Mouse (Mus musculus): ENCODE data around the gene Creld2. TPM values are rescaled to one million over a fixed set of nuclear protein-coding genes. Genes with fewer than 3 reads are reported as not detected.

The Creld2 gene
- polyA plus RNA-seq, 1 experiment, result not detected

DNA sequence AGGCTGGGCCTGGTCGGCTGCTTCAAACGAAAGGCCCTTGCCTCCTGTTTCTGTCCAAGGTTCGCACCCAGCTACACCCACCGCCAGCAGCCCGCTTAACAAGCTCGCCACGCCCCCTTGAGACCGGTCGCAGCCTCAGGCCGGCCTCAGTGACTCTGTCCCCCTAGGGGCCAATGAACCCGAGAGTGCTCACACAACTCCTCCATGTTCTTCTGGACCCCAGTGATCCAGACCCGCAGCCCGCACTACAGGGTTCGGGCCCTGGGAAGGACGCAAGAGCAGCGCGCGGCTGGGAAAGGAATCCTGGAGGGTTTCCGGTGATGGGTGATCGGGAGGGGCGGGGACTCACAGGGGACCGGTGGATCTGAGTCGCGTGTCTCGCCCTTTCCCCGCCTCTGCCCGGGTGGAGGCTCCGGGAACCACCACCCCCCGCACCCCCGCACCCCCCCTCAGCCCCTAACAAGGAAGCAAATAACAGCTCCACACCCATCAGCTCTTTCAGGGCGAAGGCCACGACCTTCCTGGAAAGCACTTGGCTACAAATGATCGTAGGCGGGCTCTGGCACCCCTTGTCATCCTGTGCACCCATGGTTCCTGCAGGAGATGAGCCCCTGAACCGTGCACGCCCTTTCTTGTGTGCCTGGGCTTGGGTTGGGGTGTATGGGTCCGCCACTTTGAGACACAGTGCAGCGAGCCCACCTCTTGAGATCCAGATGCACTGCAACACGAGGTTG, 17.9 kb downstream of the Creld2 start:
- TF ChIP-seq POLR2A (IDR thresholded peaks at IDR 0.05; ENCODE audit: insufficient read depth, low read depth, low read length), result no peak
- no peak for TF ChIP-seq CTCF (IDR thresholded peaks at IDR 0.05; ENCODE audit: insufficient read depth, low read depth, low read length)
- WGBS, result 3% methylated on average over 39 of the region's 39 CpGs

DNA sequence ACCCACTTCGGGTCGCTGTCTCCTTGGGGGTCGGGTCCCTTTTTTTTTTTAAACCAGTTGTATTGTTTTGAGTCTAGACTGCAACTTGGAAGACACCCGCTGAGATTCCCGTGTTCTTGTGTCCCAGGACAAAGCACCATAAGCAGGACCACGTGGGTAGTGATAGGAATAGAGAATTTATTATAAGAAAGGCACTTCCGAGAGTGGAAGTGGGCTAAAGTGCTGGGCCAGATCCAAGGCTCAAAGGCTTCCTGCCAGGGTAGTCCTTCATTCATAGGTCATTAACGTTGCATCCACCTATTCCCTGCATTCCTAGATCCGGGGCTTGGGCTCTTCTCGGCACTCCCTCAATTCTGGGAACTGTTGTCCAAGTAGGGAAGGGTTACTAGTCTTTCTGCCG, 18.5 kb downstream of the Creld2 start:
- H3K4me1 ChIP-seq (ENCODE audit: control insufficient read depth, insufficient read depth, low read length), result peaks cover 45% of the 10 kb centered on the region
- no peak overlapping the region; the same call in 1 of the 2 replicates for H3K4me3 ChIP-seq (ENCODE audit: insufficient read depth, low read depth, low read length)
- TF ChIP-seq CTCF (IDR thresholded peaks at IDR 0.05; ENCODE audit: insufficient read depth, low read depth, low read length) (no peak), POLR2A (IDR thresholded peaks at IDR 0.05; ENCODE audit: insufficient read depth, low read depth, low read length) (no peak)
- 7% methylated on average over 11 of the region's 11 CpGs for WGBS
- H3K27ac ChIP-seq (ENCODE audit: insufficient read depth, low read depth, low read length), result no peak overlapping the region

More for the DNA sequence above, 17.9 kb downstream of the Creld2 start:
- Histone ChIP-seq H3K4me3 (ENCODE audit: insufficient read depth, low read depth, low read length) (peak overlapping the region; percentile 56), H3K4me1 (ENCODE audit: control insufficient read depth, insufficient read depth, low read length) (peaks cover 41% of the 10 kb centered on the region), H3K27ac (ENCODE audit: insufficient read depth, low read depth, low read length) (no peak overlapping the region)

DNA sequence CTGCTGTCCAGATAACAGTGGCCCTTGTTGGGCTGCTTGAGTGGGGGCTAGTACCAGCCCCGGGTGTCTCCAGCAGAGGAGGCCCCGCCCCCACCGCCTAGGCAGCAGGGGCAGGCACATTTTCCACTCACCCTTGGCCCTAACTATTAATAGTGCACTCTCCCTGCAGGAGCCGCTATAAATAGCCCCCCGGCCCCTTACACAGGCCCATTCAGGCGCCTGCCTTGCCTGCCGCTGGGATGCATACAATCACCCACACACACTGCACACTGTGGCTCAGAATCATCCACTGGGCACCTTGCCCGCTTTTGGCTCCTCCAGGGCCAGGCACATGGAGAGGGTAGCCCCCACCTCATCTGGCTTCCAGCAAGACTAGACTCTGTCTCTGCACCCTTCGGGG, 19.8 kb downstream of the Creld2 start:
- H3K4me3 ChIP-seq (ENCODE audit: insufficient read depth, low read depth, low read length), result no peak overlapping the region
- H3K4me1 ChIP-seq (ENCODE audit: control insufficient read depth, insufficient read depth, low read length), result peaks cover 55% of the 10 kb centered on the region
- peak overlapping the region; percentile 58 for H3K27ac ChIP-seq (ENCODE audit: insufficient read depth, low read depth, low read length)
- no peak for TF ChIP-seq CTCF (IDR thresholded peaks at IDR 0.05; ENCODE audit: insufficient read depth, low read depth, low read length)
- TF ChIP-seq POLR2A (IDR thresholded peaks at IDR 0.05; ENCODE audit: insufficient read depth, low read depth, low read length), result no peak
- 11% methylated on average over 9 of the region's 9 CpGs for WGBS

DNA sequence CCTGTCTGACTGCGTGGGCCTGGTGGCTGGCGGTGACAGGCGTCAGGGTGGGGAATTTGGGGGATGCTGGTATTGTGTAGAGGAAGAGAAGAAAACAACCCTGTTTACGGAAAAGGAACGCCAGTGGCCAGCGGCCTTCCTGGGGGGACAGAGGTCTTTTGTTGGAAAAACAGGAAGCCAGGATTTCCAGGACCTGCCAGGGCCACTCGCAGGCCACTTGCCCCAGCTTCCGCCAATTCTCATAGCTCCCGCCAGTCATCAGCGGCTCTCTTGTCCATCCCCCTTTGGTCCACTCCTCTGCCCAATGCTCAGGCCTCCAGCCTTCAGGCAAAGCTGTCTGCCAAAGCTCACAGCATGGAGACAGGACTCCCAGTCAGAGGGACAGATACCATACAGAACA, 20.7 kb downstream of the Creld2 start:
- Histone ChIP-seq H3K27ac (ENCODE audit: insufficient read depth, low read depth, low read length) (peak overlapping the region; percentile 74), H3K4me3 (ENCODE audit: insufficient read depth, low read depth, low read length) (no peak overlapping the region), H3K4me1 (ENCODE audit: control insufficient read depth, insufficient read depth, low read length) (peaks cover 55% of the 10 kb centered on the region)
- no peak for TF ChIP-seq CTCF (IDR thresholded peaks at IDR 0.05; ENCODE audit: insufficient read depth, low read depth, low read length)
- TF ChIP-seq POLR2A (IDR thresholded peaks at IDR 0.05; ENCODE audit: insufficient read depth, low read depth, low read length), result no peak
- WGBS, result 57% methylated on average over 10 of the region's 10 CpGs

DNA sequence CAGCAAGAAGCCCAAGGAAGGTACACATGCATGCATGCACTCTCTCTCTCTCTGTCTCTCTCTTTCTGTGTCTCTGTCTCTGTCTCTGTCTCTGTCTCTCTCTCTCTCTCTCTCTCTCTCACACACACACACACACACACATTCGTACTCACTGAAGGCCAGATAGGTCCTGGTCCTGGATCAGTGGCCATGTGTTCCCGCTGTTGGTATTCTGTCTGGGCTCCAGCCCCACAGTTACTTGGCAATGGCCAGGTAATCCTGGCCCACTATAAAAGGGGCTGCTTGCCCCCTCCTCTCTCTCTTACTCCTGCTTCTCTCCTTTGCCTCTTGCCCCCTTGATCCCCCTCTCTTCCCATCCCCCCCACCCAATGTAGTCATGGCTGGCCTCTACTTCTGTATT, 21.7 kb downstream of the Creld2 start:
- TF ChIP-seq POLR2A (IDR thresholded peaks at IDR 0.05; ENCODE audit: insufficient read depth, low read depth, low read length) (no peak), CTCF (IDR thresholded peaks at IDR 0.05; ENCODE audit: insufficient read depth, low read depth, low read length) (no peak)
- no peak overlapping the region for H3K4me3 ChIP-seq (ENCODE audit: insufficient read depth, low read depth, low read length)
- WGBS, result 98% methylated on average over 2 of the region's 2 CpGs
- H3K27ac ChIP-seq (ENCODE audit: insufficient read depth, low read depth, low read length), result no peak overlapping the region
- peaks cover 55% of the 10 kb centered on the region for H3K4me1 ChIP-seq (ENCODE audit: control insufficient read depth, insufficient read depth, low read length)

DNA sequence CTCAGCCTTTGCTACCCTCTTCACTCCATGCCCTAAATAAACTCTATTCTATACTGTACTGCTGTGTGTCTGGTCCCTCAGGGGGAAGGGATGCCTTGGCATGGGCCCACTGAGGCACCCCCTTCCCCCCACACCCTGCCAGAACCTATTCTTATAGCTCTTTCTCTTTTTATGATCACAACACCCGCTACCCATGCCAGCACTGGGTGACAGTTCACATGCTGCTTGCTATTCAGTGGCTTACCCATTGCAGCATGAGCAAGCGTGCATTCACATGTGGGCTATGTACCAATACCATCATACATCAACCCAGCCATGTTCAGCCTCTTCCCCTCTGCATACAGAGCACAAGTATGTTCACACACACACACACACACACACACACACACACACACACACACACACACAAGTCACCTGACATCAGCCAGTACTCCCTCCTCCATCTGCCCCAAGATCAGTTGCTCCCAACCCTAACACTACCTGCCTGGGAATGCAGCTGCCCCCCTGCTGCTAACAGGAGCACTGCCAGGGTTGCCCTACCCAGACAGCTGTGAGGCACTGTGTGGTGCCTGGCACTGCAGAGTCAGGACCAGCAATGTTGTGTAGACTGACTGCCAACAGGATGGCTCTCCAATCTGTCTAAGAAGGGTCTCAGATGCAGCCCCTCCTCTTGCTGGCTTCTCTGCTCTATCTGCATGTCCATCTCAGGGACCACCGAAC, 22.3 kb downstream of the Creld2 start:
- 83% methylated on average over 3 of the region's 3 CpGs for WGBS
- H3K27ac ChIP-seq (ENCODE audit: insufficient read depth, low read depth, low read length), result no peak overlapping the region
- TF ChIP-seq CTCF (IDR thresholded peaks at IDR 0.05; ENCODE audit: insufficient read depth, low read depth, low read length), result no peak
- no peak for TF ChIP-seq POLR2A (IDR thresholded peaks at IDR 0.05; ENCODE audit: insufficient read depth, low read depth, low read length)

DNA sequence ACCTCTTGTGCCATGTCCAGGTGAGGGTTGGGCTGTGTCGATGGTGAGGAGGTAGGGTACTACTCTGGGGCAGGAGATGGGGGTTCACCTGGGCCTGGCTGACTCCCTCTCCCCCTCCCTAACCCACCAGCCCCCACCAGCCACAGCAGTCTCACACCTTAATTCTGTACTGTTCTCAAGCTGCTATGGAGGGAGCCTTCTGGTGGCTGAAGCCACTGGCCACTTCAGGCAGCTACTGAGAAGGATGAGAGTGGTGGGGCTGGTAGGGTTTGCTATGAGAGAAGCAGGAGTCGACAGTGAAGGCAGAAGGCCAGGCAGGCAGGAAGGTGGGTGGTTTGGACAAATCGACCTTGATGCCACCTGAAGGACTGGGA, 22.8 kb downstream of the Creld2 start:
- Histone ChIP-seq H3K4me3 (ENCODE audit: insufficient read depth, low read depth, low read length) (no peak overlapping the region), H3K27ac (ENCODE audit: insufficient read depth, low read depth, low read length) (0 out of 2 replicates have a peak overlapping the region, but pooled peaks have one; percentile 42), H3K4me1 (ENCODE audit: control insufficient read depth, insufficient read depth, low read length) (peaks cover 51% of the 10 kb centered on the region)
- TF ChIP-seq CTCF (IDR thresholded peaks at IDR 0.05; ENCODE audit: insufficient read depth, low read depth, low read length) (no peak), POLR2A (IDR thresholded peaks at IDR 0.05; ENCODE audit: insufficient read depth, low read depth, low read length) (no peak)
- 75% methylated on average over 3 of the region's 3 CpGs for WGBS

More for the DNA sequence above, 22.3 kb downstream of the Creld2 start:
- peaks cover 55% of the 10 kb centered on the region for H3K4me1 ChIP-seq (ENCODE audit: control insufficient read depth, insufficient read depth, low read length)
- no peak overlapping the region for H3K4me3 ChIP-seq (ENCODE audit: insufficient read depth, low read depth, low read length)

DNA sequence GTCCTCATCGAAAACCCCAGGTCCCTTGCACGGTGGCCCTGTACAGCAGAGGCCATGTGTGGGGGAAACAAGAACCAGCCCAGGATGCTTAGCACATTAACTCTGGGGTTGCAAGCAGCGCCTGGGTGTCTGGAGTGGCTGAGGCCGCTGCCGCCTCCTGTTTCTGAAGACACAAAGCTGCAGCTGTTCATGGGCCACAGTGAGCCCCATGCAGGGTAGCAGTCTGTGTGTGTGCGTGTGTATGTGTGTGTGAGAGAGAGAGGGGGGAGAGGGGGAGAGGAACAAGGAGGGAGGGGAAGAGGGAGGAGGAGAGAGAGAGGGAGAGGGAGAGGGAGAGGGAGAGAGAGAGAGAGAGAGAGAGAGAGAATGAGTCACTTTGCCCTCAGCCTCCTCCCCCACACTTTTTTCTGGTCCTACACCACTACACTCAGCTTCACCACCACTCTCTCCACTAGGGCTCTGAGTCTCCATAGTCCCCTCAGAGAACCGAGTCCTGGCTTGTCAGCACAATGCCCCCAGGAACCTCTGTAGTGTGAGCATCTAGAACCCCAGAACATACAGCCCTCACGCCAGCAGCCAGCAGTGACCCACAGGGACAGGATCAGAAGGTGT, 24.1 kb downstream of the Creld2 start:
- TF ChIP-seq CTCF (IDR thresholded peaks at IDR 0.05; ENCODE audit: insufficient read depth, low read depth, low read length) (no peak), POLR2A (IDR thresholded peaks at IDR 0.05; ENCODE audit: insufficient read depth, low read depth, low read length) (no peak)
- peaks cover 45% of the 10 kb centered on the region for H3K4me1 ChIP-seq (ENCODE audit: control insufficient read depth, insufficient read depth, low read length)
- 18% methylated on average over 8 of the region's 8 CpGs for WGBS
- no peak overlapping the region for H3K4me3 ChIP-seq (ENCODE audit: insufficient read depth, low read depth, low read length)
- peak overlapping the region; percentile 55; the same call in 1 of the 2 replicates for H3K27ac ChIP-seq (ENCODE audit: insufficient read depth, low read depth, low read length)

DNA sequence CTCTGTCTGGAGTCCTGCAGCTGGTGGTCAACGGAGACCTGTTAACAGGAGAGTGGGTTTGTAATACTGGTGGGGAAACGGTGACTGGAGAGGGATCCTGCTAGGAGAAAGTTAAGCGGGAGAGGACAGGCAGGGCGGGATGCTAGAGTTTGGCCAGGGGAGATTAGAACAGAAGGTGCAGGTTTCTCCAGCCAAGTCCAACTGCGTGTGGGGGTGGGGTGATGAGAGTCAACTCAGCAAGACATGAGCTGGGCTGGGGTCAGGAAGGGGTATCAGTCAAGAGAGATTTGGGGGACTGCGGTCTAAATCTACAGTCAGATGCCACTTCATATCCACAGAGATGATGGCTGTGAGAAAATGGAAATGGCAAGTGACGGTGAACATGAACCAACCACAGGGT, 25.5 kb downstream of the Creld2 start:
- TF ChIP-seq POLR2A (IDR thresholded peaks at IDR 0.05; ENCODE audit: insufficient read depth, low read depth, low read length) (no peak), CTCF (IDR thresholded peaks at IDR 0.05; ENCODE audit: insufficient read depth, low read depth, low read length) (no peak)
- H3K27ac ChIP-seq (ENCODE audit: insufficient read depth, low read depth, low read length), result no peak overlapping the region
- no peak overlapping the region for H3K4me3 ChIP-seq (ENCODE audit: insufficient read depth, low read depth, low read length)
- 96% methylated on average over 7 of the region's 7 CpGs for WGBS
- peaks cover 32% of the 10 kb centered on the region for H3K4me1 ChIP-seq (ENCODE audit: control insufficient read depth, insufficient read depth, low read length)

Data from olfactory bulb, adult 2 months (tissue).